Mouse (Mus musculus) urinary bladder, postnatal 25 days (tissue): ENCODE measurements around the gene Cep152.

Source experiments
- DNase-seq: peaks from one replicate; pipeline ENCODE4 v3.0.0; 2022; ENCODE audit warnings: low spot score

Cep152 gene

DNA sequence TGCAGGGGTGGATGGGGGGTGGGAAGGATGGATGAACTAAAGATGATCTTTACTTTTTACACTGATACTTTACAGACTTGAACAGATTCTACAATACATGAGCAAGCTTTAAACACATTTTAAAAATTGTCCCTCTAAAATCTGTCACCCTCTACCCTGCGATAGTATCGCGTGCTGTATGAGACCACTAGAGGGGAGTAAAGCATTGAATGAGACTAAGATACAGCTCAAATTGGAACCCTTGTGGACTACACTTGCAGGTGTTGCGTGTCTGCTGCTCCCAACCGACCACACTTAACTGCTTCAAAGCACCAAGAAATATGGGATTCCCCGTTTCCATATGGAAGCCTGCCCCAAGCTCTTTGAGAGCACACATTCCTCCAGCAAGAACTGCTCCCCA, 69.1 kb downstream of the Cep152 start:
- DNase-seq, result no peak

DNA sequence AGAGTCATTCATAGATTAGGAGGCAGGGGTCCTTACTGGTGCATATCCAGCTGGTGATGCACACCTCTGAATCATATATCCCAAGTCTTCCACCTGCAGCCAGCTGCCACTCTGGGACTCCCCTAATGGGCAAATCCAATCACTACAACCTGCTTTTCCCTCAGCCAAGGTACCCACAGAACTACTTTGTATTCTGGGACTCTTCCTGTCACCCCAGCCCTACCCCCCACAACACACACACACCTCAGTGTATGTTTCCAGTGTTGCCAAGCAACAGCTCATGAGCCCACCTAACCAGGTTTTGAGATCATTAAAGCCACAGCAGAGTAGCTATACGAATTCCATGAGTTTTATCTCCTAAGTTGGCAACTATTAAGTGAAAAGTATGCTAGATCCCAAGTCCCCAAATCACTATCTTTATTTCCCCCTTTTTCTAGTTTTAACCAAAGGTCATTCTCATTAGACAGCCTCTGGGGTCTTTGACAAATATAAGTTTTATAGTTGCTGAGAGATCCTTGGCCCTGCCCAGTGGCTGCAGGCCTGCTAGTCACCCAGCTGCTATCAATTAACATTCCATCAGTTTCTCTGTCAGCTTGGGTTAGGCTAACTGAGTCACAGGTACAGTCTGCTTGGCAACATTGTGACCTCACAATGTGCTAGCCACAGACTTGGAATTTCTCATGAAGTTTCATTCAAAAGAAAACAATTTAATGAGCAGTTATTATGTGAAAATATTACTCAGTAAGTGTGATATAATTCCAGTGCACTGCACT, 75.9 kb downstream of the Cep152 start:
- no peak for DNase-seq

DNA sequence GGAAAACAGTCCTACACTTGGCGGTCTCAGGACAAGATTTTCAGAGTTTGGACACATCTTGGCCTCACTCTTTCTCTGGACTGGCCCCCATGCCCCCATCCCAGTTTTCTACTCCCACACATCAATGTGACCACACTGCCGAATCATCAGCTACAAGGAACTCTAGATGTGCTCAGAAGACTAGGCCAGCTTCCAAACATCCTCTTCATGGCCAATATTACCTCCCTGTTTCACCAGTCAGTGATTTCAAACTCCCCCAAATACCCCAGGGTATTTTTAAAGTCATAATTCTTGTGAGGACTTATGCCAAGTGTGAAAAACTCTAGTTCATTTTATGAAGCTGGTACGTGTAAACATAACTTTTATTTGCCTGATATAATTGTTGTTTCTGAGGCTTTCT, 79.9 kb downstream of the Cep152 start:
- DNase-seq, result no peak

DNA sequence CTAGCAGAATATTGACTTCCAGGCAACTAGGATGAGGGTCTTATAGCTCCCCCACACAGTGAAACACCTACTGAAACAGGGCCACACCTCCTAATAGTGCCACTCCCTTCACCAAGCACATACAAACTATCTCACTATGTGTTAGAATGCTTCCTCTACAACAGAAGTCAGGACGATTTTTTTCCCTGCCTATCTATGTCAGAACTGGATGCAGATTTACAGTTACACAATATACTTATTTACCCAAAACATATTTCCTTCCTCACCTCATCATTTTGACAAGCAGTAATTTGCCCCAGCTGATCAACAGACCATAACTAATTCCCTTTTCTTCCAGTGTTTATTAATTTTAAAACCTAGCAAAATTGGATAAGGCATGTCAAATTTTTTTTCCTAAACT, 81.3 kb downstream of the Cep152 start:
- no peak for DNase-seq

DNA sequence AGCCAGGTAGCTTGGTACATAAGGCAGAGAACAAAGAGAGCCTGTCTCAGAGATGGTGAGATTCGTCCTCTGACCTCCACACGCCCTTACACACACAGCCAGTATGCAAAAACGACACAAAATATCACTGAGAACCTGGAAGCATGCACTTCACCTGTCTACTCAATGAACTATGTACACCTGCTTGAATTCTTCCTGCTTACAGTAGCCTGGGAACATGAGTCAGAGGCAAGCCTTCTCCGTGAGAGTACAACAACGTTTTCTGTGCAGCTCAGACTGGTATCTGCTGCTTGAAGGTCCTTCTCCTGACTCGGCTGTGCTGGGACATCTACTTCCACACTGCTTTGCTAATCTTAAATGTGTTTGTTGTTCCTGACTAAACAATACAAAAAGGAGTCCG, 83.5 kb downstream of the Cep152 start:
- no peak for DNase-seq

DNA sequence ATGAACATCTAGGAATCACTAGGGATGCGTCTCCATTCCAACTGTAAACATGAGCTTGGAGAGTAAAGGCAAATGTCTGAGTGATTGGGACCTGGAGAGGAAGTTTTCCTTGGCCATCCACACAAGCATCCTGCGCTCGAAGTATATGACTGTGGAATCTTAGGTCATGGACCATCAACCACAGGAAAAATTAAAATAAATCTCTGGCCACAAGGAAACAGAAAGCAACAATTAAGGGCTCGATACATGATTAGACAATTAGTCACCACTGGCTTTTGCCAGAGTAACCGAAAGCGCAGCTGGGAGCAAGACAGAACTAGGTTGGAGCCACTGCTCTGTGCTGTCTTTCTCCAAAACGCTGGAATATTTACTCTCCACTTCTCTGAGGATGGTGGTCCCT, 84.3 kb downstream of the Cep152 start:
- no peak for DNase-seq

DNA sequence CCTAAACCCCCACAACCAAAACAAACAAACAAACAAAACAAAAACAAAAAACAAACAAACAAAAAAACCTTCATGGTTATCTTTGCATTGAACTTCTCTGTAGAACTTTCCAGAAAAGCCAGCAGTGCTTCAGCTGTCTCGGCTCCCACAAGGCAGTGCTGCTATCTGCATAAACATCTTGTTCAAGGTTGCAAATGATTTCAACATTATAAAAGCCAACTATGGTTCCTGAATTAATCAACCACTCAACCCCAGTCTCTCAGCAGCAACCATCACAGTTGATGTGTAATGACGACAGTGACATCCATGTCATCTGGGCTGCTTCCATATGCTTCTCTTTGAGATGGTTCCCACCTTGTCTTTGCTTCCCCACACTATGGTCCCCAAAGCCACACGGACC, 85.3 kb downstream of the Cep152 start:
- DNase-seq, result no peak

DNA sequence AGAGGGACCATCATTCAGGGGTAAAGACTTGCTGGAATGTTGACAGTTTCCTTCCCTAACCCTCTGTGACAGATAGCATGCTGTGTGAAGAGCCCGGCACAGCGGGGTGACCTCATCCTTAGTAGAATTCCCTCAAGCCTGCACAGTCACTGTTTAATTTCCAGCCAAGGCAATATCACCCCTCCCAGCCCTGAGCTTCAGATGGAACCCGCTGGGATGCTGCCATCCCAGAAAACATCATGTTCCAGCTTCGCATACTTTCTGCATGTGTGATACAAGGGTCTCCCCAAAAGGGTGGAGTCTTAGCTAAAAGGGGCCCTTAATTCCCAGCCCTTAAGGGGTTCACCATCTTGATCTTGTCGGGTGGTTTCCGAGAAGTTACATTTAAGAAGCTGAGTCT, 94.2 kb downstream of the Cep152 start:
- peak; percentile 28 for DNase-seq

DNA sequence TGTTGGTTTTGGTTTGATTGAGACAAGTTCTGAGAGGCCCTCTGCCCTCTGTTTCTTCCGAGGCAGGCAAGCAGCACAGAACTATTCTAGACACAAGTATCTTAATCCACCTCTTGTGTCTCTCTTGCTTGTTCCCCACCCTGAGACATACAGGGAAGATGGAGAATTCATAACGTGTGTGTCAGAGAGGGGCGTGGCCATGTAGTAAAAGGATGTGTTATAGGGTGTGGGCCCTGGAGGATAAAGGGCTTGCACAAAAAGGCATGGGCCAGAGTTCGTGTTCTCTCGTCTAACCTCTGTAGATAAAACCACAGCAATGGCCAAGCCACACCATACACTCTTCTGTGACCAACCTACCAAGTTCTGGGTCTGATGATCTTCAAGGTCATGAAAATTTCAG, 98.3 kb downstream of the Cep152 start:
- DNase-seq, result no peak

DNA sequence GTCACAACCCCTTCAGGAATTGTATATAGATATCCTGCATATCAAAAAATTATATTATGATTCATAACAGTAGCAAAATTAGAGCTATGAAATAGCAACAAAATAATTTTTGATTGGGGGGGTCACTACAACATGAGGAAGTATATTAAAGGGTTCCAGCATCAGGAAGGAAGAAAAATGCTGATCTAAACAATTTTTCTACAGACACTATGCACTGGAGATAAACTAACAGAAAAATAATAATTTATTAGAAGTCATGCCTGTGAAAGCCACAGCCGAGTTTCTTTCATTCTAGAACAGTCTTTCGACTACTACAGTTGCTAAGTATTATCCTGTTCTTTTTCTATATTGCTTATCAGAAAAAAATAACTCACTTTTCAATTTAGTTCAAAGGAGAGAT, 99.4 kb downstream of the Cep152 start:
- DNase-seq, result no peak

DNA sequence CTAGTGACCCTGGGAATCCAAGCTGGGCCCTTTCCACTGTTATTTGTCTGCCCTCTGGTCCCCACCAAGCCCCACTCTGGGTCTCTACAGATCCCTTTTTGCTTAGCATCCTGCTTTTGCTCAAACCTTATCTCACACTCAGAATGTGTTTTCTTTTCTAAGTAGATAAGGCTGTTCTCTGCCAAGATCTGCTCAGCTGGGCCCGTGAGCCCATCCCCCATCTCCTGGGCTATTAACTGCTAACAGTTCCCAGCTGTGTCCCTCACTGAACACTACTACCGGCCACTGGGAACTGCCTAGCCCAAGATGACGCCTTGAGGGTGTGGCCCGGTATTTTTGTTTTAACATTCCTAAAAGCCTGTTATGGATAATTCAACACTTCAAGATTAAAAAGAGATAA, 108.3 kb downstream of the Cep152 start:
- DNase-seq, result peak; percentile 16

DNA sequence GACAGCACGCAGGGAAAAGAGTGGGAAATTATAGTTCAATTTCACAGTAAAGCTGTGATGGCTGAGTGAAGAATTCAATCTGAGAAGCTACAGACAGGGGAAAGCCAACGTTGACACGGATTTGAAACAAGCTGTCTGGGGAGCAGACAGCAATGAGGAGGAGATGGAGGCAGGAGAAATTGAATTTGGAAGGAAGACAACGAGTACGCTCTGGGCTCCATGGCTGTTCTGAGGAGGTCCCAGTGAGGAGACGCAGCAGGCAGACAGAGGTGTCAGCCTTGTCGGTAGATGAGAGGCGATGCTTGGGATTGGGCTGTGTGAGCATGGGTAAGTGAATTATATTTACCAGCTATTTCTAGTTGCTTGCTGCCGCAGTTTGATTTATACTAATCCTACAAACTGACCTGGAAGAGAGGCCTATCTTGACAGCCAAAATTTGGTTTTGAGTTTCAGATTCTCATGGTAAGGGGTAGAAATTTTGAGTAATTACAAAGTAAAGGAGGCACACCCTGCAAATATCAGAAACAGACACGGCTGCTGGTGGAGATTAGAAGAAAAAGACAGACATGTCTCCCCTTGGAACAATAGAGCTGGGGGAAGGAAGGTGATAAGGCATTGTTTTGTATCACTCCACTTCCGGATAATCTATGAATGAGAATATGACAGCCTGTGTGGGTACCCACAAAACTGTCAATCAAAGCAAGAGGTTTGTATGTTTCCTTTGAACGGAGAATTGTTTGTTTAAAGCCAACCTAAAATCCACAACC, 109.4 kb downstream of the Cep152 start:
- DNase-seq, result no peak

DNA sequence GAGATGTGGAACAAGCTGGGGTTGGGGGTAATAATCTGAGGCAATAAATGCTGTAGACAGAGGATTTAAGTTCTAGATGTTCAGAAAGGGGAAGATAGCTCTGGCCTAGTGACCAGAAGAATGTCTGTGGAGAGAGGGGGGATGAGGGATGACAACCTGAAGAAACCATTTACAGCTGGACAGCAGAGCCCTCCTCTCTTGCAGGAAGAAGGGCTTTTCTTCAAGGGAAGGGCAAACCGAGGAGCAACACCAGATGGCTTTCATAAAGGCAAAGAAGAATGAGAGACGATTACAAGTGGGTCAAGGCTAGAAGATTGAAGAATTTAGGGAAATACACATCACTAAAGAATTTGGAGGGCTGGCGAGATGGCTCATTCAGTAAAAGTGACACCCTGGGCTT, 110.5 kb downstream of the Cep152 start:
- DNase-seq, result no peak
